Mouse (Mus musculus) kidney, adult 2 months (tissue): ENCODE data around the gene Phf20.

Experiments
- CTCF ChIP-seq: fragments of 200-500 bp; conservative IDR thresholded peaks from 2 replicates; pipeline ENCODE4 v1.5.1; 2011; ENCODE audit warnings: low read depth, mild to moderate bottlenecking, control low read depth, low read length, moderate library complexity, mixed read lengths; ENCODE audit not compliant: insufficient read depth, insufficient read length
- POLR2A ChIP-seq: fragments of 200-500 bp; IDR thresholded peaks from one replicate; pipeline ENCODE4 v1.6.1; 2011; ENCODE audit warnings: low read depth, low read length, control low read depth

DNA sequence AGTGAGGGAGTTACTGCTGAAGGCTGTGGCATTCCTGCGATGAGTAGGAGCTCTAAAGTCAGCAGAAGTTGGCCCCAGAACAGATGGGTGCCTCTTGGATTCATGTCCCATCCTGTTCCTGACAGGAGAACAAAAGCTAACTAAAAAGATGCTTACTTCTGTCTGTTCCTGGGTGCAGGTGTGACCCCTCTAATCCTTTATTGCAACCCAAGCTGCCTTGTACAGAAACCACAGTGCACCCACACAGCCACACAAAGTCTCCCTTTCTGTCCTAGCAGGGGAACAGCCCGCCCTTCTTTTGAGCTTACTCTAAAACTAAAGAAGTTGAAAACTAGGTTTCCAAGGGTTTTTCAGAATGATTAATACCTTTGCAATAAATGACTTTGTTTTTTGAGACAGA lies 92.0 kb downstream of the Phf20 start:
- TF ChIP-seq POLR2A (no peak), CTCF (no peak)
